Mouse (Mus musculus): ENCODE measurements around the gene Mrps11. TPM values are rescaled to one million over a fixed set of nuclear protein-coding genes. Genes with fewer than 3 reads are reported as not detected.

The Mrps11 gene
- 10 to 100 TPM; 29.7 to 32.6 TPM for total RNA-seq (2021)
- long read RNA-seq, experiment 1, transcript Mrps11-201 (6 exons, 1,056 nt): major isoform, 33 of 45 reads
- long read RNA-seq, experiment 1, partial matches to known transcripts: 8 of 45 reads
- long read RNA-seq, experiment 1, other reads (novel, unspliced or antisense): 1 of 45 reads
- long read RNA-seq, experiment 2, transcript Mrps11-201 (6 exons, 1,056 nt): major isoform, 26 of 33 reads
- long read RNA-seq, experiment 2, partial matches to known transcripts: 5 of 33 reads
- long read RNA-seq, experiment 2, other reads (novel, unspliced or antisense): 0 of 33 reads

DNA sequence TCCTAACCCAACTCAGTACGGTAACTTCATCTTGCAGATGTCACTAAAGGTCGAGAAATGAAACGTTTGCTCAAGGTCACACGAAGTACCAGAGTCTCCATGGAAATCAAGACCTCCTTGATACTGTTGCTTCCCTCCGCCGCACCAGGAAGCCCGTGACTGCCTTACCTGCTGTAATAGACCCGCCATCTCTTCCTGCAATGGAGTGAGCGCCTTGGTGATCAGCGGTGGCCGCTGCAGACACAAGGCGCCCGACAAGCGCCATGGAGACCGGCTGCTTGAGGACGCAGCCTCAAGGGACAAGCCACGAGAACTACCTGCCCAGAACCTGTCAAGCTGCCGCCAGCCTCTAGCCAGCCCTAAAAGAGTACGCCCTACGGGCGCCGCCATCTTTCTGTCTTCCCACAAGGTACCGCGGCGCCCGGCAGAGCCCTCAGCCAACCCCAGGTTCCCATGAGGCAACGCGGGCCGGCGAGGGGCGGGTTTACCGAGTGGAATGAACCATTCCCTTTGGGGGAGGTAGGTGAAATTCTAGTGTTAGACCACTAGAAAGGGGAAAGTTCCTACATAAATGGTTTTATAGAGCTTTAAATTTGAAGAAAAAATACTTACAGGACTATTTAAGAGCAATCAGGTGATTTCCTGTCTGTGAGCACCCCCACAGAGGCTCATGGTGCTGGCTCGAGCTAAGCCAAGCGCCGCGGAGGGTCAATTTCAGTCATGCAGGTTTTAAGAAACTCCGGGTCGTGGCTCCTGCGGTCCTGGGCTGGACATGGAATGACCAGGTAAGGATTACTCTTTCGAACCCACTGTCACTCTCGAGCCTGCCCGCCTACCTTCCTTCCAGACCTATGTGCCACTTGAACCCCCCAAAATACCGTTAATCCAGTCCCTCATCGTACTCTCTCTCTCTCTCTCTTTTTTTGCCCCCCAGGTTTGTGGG is at the start of gene Mrps11, which contains the start of gene Mrpl46:
Gene Mrps11, plus strand, starts transcription at position 481 of the 943 bp plus-strand sequence.
Gene Mrpl46, minus strand, starts transcription at position 893 of the 943 bp plus-strand sequence.
- DNase-seq (ENCODE audit: low spot score in 2 of 2): peak; percentile 78 to 88

DNA sequence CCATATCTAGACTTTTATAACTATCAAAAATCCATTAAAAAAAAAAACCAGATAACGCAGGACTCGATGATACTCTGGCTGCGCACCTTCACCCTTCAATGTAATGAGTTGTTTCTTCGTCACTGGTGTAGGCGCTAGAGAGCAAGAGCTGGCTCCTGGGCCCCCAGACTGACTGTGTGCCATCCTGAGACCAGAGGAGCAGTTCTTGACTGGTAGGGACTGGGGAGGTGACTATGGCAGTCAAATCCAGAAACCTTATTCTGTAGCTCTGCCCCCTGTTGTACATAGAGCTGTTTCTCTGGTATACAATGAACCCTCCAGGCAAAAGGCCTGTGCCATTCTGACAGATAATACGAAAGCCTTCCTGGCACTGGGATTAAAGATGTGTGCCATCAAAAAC is 45.7 kb upstream of the Mrps11 start:
- no peak for DNase-seq (ENCODE audit: low spot score in 2 of 2)

DNA sequence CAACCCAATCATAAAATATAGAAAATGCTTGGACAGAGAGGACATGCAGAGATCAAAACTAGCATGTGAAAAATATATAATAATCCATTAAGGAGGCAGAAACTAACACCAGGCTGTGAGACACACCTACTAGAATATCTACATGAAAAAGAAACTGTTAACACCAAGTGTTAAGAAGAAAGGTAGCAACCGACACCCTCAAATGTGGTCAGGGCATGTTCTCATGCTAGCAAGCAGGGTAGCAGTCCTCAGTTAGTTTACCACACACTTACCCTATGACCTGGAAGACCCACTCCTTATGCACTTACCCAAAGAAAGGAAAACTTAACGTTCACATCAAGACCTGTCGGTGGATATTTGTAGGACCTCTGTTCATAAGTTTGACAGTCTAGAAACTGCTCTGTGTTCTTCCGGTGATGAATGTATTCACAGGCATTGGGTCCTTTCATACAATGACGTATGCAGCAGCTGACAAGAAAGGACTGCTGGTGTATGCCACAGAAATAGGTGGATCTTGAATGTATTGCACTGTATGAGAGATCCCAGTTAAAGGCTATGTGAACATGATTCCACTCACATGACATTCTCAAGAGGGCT is 45.2 kb upstream of the Mrps11 start, which contains the start of gene Ntrk3:
Gene Ntrk3, minus strand, starts transcription at position 399 of the 597 bp plus-strand sequence.
- DNase-seq (ENCODE audit: low spot score in 2 of 2): no peak

DNA sequence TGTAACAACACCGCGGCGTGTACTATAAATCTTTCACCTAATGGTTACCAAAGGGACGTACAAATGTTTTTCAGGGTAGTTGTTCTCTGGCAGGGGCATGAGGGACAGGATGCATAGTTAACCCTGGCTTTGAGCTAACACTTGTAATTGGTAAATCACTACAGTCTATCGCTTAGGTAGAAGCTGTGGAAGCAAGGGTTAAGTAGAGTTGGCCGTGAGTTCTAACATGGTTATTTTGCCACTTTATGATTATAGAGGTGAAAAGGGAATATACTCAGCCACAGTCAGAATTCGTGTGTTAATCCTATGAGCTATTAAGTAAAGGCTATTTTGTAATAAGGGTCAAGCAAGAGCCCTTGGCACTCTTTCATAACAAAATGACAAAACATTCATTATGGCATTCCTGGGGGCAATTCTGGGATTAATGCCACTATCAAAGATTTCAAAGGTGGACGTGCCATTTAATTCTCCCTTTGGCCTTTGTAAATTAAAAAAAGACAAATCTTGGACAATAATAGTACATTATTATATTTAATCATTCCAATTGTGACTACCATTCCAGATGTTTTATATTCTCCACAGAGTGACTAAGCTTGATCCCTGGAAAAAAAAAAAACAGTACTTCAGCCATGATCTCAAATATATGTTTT is 43.4 kb upstream of the Mrps11 start:
- DNase-seq (ENCODE audit: low spot score in 2 of 2): no peak

DNA sequence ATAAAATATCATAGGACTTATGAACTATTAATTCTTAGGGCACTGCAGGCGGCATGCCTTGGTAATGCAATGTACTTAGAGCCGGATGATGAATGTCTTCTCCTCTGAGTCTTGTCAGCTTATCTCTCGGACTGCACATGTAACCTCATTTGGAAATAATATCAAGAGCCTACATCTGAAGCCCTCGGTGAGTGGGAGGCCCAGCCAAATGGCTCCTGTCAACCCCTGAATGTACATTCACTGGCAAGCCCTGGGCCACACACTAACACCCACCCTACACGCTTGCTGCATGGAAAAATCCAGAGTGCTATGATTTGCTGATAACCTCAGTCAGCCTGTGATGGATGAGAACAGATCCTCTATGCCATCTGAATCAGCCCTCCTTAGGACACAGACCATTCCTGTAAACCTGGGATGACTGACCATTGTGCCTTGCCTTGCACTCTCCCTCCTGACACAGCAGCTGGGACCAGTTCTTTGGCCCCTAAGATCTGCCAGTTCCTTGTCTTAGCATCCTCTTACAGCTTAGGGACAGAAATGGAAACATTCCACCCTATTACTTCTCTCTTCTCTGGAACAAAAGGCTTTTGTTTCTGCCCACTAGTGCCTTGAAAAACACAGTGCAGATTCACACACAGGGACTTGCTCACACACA is 39.1 kb upstream of the Mrps11 start:
- DNase-seq (ENCODE audit: low spot score in 2 of 2): no peak

DNA sequence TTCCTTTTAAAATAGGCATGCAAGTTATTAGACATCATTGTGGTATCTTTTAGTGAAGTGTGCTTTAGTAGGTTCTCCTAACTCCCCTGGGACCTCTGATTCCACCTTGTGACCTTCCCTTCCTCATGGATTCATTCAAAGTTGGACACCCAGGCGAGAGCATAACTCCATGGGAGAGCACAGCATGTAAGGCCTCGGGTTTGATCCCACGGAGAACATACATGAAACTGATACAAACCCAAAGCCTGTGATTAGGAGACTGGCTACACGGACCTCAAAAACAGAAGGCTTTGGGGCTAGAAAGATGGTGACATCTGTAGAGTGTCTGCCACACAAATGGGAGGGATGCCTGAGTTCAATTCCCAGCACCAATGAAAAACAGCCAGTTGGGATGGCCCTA is 30.0 kb upstream of the Mrps11 start:
- no peak for DNase-seq (ENCODE audit: low spot score in 2 of 2)

DNA sequence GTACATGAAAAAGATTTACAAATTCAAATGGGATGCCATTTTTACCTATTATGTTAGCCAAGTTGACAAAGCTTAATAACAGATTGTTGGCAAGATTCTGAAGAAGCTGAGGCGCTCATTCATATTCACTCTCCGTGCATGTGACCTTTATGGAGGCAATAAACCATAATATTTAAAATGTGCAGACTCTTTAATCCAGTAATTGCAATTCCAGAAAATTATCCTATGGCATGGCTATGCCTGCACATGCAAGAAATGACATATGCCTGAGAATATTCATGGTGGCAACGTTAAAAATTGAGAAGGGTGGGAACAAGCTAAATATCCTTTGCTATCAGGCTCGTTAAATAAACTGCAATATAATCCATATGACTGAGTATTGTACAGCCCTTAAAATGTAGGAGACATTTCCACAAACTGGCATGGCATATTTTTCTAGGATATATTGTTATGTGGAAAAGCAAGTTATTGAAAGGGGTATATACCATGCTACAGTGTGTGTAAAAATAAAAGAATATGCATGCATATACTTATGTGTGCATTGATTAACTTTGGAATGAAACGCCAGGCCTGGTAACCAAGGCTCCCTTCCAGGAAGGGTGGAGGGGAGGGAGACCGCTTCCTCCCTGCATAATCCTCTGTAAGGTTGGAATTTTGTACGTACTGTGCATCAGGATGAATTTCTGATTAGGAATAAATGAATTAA is 29.0 kb upstream of the Mrps11 start:
- no peak for DNase-seq (ENCODE audit: low spot score in 2 of 2)

DNA sequence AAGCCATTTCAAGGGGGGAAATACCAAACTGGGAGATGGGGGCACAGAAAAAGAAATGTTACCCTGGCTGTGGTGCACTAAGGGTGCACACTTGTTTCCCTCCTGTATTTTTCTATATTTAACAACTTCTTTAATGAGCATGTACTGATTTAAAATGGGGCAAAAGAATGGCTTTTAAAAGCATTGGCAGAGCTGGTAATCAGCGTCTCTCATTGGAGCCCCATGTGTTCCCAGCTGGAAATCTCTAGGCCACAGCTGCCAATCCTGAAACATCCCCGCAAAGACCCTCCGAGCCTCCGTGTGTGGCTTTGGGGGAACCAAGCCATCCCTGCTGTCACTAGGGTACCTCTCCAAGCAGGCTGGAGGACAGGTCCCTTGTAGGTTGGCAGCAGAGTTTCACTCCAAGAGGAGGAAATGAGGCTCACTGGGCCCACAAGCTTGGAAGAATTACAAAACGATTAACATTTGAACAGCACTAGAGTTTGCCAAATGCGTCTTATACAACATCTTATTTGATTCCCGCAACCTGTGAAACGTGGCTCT is 28.4 kb upstream of the Mrps11 start:
- no peak for DNase-seq (ENCODE audit: low spot score in 2 of 2)

GRCm38 (mm10) chr7:78763801-78764200 is 19.1 kb upstream of the Mrps11 start:
- no peak for DNase-seq (ENCODE audit: low spot score in 2 of 2)

DNA sequence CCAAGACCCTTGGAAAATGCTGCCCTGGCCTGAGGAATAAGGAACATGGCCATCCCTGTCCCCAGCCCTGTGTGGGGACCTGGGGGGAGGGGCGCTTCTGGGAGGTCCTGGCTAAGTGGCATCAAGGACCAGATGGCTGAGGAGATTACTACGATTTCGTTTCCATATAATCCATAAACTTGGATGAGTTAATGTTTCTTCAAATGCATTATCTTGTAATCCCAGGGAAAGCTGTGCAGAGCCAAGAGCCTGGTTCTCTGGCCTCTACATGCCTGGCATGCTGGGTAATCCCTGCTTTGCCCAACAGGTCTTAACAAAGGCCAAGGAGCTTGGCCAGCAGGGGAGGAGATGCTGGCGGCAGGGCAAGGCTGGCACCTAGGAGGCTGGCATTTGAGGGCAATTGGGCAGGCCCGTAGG is 17.7 kb upstream of the Mrps11 start:
- no peak for DNase-seq (ENCODE audit: low spot score in 2 of 2)

- DNase-seq (ENCODE audit: low spot score in 2 of 2): peak; percentile 36 to 66
Observed at GRCm38 (mm10) chr7:78766019-78766683, 16.8 kb upstream of the Mrps11 start.

- DNase-seq (ENCODE audit: low spot score in 2 of 2): no peak
Observed at GRCm38 (mm10) chr7:78767929-78768531, 14.9 kb upstream of the Mrps11 start.

DNA sequence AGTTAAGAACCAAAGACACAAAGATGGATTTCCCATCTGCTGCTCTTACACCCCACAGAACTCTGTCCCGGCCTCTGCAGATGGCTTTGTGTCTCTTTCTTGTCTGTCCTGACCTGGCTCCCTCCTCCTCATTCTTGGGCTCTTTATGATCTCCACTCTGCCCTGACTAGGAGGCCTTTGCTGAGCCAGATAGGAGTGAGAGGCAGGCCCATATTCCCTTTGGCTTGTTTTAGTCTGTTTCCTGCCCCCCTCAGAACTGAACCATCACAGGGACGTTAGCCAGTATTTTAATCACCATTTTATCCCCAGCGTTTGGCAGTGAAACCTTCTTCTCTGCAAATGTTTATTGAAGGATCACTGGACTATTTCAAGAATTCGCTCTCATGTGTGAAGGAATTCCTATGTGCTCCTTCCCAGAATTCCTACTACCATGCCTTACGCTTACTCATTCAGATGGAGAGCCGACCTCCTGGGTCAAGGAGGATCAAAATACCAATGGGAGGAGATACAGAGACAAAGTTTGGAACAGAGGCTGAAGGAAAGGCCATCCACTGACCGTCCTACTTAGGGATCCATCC is 13.8 kb upstream of the Mrps11 start:
- no peak for DNase-seq (ENCODE audit: low spot score in 2 of 2)

DNA sequence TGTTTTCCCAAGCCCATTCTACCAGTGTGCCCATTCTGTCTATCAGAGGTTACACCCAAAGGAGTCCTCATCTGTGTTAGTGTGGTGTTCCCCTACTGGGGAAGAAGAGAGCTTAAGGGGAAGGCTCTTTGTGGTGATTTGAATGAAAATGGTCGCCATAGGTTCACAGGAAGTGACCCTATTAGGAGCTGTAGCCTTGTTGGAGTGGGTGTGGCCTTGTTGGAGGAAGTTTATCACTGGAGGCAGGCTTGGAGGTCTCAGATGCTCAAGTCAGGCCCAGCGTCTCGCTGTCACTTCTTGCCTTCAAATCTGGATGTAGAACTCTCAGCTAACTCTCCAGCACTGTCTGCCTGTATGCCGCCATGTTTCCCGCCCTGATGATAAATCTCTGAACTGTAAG is 12.0 kb upstream of the Mrps11 start:
- DNase-seq (ENCODE audit: low spot score in 2 of 2): no peak

GRCm38 (mm10) chr7:78778741-78779140 is 4.2 kb upstream of the Mrps11 start:
- no peak for DNase-seq (ENCODE audit: low spot score in 2 of 2)

GRCm38 (mm10) chr7:78785906-78786305 is 3.0 kb downstream of the Mrps11 start:
- no peak for DNase-seq (ENCODE audit: low spot score in 2 of 2)

- DNase-seq (ENCODE audit: low spot score in 2 of 2): no peak
Observed at GRCm38 (mm10) chr7:78787793-78788380, 5.0 kb downstream of the Mrps11 start.

Measured in gastrocnemius, postnatal 4 days (tissue).